Mouse (Mus musculus) megakaryocyte, embryonic 14.5 days (primary cell): Measurements from ENCODE around the gene Trpc4ap. TPM values are rescaled to one million over a fixed set of nuclear protein-coding genes. Genes with fewer than 3 reads are reported as not detected.
"Not testable (repeated sequence)": the region's sequence is repeated elsewhere in the genome, so short reads cannot be mapped to it uniquely, and the experiment has no call there.

Experiments
- H3K27me3 ChIP-seq: replicated peaks from 2 replicates; pipeline ENCODE3; 2012; ENCODE audit warnings: inconsistent platforms
- H3K36me3 ChIP-seq: replicated peaks from 2 replicates; pipeline ENCODE3; 2012; ENCODE audit warnings: low read length, inconsistent platforms, mixed read lengths
- H3K4me1 ChIP-seq: 2 replicates; pipeline ENCODE4 v1.6.1; 2012; ENCODE audit warnings: inconsistent platforms
- H3K4me3 ChIP-seq: replicated peaks from 2 replicates; pipeline ENCODE3; 2012; ENCODE audit warnings: moderate library complexity, mild to moderate bottlenecking, inconsistent platforms
- H3K9me3 ChIP-seq: 2 replicates; pipeline ENCODE4 v1.6.1; 2012; ENCODE audit warnings: inconsistent platforms
- FLI1 ChIP-seq: IDR thresholded peaks from 2 replicates; pipeline ENCODE4 v1.6.1; 2012; ENCODE audit warnings: low read length, inconsistent platforms, mixed read lengths
- GATA1 ChIP-seq: IDR thresholded peaks from 3 replicates; pipeline ENCODE4 v1.6.1; 2012; ENCODE audit warnings: mixed read lengths, low read length, inconsistent platforms, borderline replicate concordance
- polyA plus RNA-seq: library from polyadenylated mRNA; stranded (reverse); fragments of >175 nt; gene quantifications from 2 replicates; pipeline ENCODE4 v1.2.3, GENCODE M21; 2012; ENCODE audit warnings: low replicate concordance; ENCODE audit not compliant: insufficient read depth

Trpc4ap gene
- polyA plus RNA-seq: 80.8 and 188 TPM in 2 replicates

GRCm38 (mm10) chr2:155691723-155692493, at the start of gene Trpc4ap:
TSS of gene Trpc4ap (minus strand) at chr2:155692384.
- no peaks in the 10 kb centered on the region for H3K27me3 ChIP-seq
- peak within 1 kb of the TSS; percentile 99 for H3K4me3 ChIP-seq
- H3K4me1 ChIP-seq: peaks cover 62% of the 10 kb centered on the region
- TF ChIP-seq FLI1: no peak
- TF ChIP-seq GATA1: no peak
- H3K9me3 ChIP-seq: no peaks in the 10 kb centered on the region
- peaks cover 23% of the 10 kb centered on the region for H3K36me3 ChIP-seq

DNA sequence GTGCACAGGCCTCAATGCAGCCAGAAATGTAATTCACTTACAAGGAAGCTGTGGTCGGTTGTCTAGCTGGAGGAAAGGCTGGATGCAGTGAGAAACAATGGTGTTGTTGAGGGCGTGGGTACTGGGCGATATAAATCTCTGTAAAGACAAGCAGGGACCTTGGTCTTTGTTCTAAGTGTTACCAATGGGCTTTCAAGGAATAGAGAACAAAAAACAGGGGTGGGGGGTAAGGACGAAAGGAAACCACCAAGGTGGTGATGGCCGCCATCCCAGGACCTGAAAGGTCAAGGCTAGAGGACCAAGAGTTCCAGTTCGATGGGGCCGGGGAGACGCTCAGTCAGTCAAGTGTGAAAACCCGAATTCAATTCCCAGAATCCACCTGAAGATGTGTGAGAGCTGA, 45.6 kb upstream of the Trpc4ap start:
- H3K4me3 ChIP-seq: no peak overlapping the region
- H3K36me3 ChIP-seq: no peaks in the 10 kb centered on the region
- TF ChIP-seq GATA1 (no peak), FLI1 (no peak)
- H3K4me1 ChIP-seq: peaks cover 17% of the 10 kb centered on the region
- H3K9me3 ChIP-seq: no peaks in the 10 kb centered on the region
- H3K27me3 ChIP-seq: peaks cover 62% of the 10 kb centered on the region

DNA sequence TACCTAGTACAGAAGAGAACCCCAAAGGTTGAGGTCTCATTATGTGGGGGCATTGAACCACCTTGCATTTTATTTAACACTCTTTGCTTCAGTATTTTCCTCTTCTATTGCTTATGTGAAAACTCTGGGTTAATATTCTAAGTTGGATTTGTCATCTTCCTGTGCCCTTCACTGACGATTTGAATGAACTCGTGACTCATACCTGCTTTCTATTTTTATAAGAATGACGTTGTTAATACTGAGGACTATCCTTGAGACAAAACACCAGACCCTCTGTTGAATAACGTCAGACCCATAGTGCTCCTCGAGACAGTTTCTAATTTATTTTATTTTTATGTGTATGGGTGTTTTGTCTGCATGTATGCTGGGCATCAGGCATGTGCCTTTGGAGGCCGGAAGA, 44.8 kb upstream of the Trpc4ap start:
- Histone ChIP-seq H3K9me3 (no peaks in the 10 kb centered on the region), H3K27me3 (peaks cover 54% of the 10 kb centered on the region), H3K4me1 (peaks cover 8% of the 10 kb centered on the region)

DNA sequence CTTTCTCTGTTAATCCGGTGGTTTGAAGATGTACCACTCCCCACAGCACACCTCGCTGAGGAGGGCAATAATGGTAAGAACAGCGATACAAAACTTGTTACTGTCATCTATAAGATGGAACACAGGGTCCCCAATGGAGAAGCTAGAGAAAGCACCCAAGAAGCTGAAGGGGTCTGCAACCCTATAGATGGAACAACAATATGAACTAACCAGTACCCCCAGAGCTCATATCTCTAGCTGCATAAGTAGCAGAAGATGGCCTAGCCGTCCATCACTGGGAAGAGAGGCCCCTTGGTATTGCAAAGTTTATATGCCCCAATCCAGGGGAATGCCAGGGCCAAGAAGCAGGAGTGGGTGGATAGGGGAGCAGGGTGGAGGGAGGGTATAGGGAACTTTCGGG, 43.6 kb upstream of the Trpc4ap start, which contains the start of gene Gm17581:
Gene Gm17581 (minus strand): TSS at position 101 of the 400 bp plus-strand sequence.
- H3K4me3 ChIP-seq, H3K9me3 ChIP-seq, H3K36me3 ChIP-seq: not testable (repeated sequence)
- H3K27me3 ChIP-seq: peaks cover 50% of the 10 kb centered on the region
- H3K4me1 ChIP-seq: peaks cover 12% of the 10 kb centered on the region

More for the DNA sequence above, 44.8 kb upstream of the Trpc4ap start:
- no peak for TF ChIP-seq GATA1
- no peak for TF ChIP-seq FLI1
- Histone ChIP-seq H3K4me3 (no peak overlapping the region), H3K36me3 (no peaks in the 10 kb centered on the region)

DNA sequence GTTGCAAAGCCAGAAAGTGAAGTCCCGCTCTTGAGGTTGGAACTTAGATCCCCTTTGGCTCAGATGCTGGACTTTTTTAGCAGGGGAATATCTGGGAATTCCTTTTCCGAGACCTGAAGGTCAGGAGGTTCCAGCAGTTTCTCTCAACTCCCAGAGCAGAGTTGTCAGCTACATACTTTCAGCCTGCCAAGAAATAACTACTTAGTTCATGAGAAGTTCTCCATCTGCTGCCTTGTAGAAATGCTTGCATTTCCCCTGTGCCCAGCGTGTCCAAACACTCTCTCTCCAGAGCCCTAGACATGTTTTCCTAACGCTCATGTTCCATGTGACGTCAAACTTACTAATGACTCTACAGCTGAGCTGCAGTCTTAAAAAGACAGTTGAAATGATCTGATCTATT, 42.9 kb upstream of the Trpc4ap start:
- Histone ChIP-seq H3K4me3 (no peak overlapping the region), H3K9me3 (no peaks in the 10 kb centered on the region), H3K27me3 (peaks cover 45% of the 10 kb centered on the region), H3K4me1 (peaks cover 12% of the 10 kb centered on the region), H3K36me3 (no peaks in the 10 kb centered on the region)
- TF ChIP-seq GATA1: no peak
- TF ChIP-seq FLI1: no peak

GRCm38 (mm10) chr2:155729158-155729645, 37.0 kb upstream of the Trpc4ap start, which contains the start of gene Edem2:
TSS of gene Edem2 (minus strand) at chr2:155729475.
- H3K9me3 ChIP-seq: no peaks in the 10 kb centered on the region
- peak within 1 kb of the TSS; percentile 99 for H3K4me3 ChIP-seq
- H3K27me3 ChIP-seq: peaks cover 10% of the 10 kb centered on the region
- peaks cover 46% of the 10 kb centered on the region for H3K4me1 ChIP-seq
- TF ChIP-seq GATA1: no peak
- TF ChIP-seq FLI1: no peak
- peaks cover 21% of the 10 kb centered on the region for H3K36me3 ChIP-seq

DNA sequence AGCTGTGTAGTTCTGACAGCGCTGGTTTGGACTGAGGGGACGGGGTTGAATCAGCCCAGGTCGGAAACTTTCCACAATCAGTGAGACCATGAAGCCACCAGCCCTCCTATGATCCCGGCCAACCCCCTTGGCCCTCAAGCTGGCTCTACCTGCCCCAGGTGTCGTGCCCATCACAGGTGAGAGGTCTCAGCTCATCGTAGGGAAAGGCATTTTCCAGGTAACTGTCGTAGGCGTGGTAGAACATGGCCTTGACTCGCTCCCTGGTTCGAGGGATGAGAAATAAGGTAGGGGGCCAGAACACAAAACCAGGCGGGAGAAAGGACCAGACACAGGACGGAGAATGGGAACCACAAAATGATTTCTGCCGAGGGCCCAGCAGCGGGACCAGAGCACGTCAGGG, 36.6 kb upstream of the Trpc4ap start:
- H3K9me3 ChIP-seq: no peaks in the 10 kb centered on the region
- TF ChIP-seq GATA1: no peak
- no peak for TF ChIP-seq FLI1

GRCm38 (mm10) chr2:155727764-155728395, 35.7 kb upstream of the Trpc4ap start:
- Histone ChIP-seq H3K27me3 (peaks cover 3% of the 10 kb centered on the region), H3K36me3 (peaks cover 35% of the 10 kb centered on the region), H3K4me1 (peaks cover 53% of the 10 kb centered on the region), H3K4me3 (peak overlapping the region; percentile 42), H3K9me3 (no peaks in the 10 kb centered on the region)
- TF ChIP-seq FLI1 (no peak), GATA1 (no peak)

More for the DNA sequence above, 36.6 kb upstream of the Trpc4ap start:
- H3K4me3 ChIP-seq: peak overlapping the region; percentile 99
- H3K36me3 ChIP-seq: peaks cover 26% of the 10 kb centered on the region
- peaks cover 8% of the 10 kb centered on the region for H3K27me3 ChIP-seq
- H3K4me1 ChIP-seq: peaks cover 51% of the 10 kb centered on the region

DNA sequence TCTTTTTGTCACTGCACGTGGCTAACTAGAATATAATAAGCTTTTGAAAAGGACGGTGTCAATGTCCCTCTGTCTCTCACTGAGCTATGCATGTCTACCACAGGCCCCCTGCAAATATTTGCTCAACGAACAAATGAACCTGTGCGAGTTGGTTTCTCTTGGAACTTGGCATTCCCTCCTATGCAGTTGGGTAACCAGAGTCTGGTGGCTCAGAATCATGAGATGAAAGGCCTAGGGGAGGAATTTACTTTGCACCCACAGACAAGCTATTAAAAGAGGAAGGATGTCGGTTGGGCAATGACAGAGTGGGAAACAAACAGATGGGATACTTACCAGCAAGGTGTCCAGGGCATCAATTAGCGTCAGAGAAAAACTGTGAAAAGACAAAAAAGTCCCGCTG, 34.1 kb upstream of the Trpc4ap start:
- no peak for TF ChIP-seq FLI1
- no peak for TF ChIP-seq GATA1
- H3K27me3 ChIP-seq: no peaks in the 10 kb centered on the region
- peaks cover 50% of the 10 kb centered on the region for H3K36me3 ChIP-seq
- peaks cover 48% of the 10 kb centered on the region for H3K4me1 ChIP-seq
- H3K9me3 ChIP-seq: no peaks in the 10 kb centered on the region
- H3K4me3 ChIP-seq: no peak overlapping the region

GRCm38 (mm10) chr2:155724526-155724925, 32.3 kb upstream of the Trpc4ap start:
- Histone ChIP-seq H3K27me3 (no peaks in the 10 kb centered on the region), H3K9me3 (no peaks in the 10 kb centered on the region), H3K36me3 (peaks cover 68% of the 10 kb centered on the region), H3K4me1 (peaks cover 44% of the 10 kb centered on the region), H3K4me3 (peak overlapping the region; percentile 67)
- TF ChIP-seq GATA1 (no peak), FLI1 (no peak)
